9 mouse cellular contexts compared by ENCODE assay signal in the genomic region with DNA sequence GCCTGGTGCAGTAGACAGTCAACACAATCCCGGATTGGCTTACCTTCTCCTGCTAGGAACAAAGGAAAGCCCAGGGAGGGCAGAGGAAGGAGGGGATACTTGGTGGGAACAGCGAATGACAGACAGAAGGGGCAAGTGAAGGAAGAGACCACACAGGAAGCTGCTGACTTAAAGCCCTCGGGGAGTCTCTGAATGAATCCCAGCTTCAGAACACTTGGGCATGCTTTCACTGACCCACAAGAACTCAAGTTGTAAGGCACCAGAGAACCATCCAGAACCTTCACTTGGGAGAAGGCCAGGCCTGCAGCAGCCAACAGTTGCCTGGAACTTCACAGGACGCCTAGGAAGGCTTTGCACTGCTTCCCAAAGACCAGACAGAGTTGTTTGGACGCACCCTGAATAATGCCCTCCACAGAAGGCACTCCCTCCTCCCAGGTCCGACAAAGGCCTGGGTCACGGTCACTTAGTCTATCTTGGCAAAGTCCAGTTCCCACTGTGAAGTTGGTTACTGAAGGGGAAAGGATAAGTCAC.
DNase-seq lines count a peak whose midpoint lies in the region; ATAC-seq and TF ChIP-seq lines count a peak whose summit lies in the region.
"Had no signal": no experiment of that assay in that cellular context is flagged by ENCODE, and none has a peak within 500 bp of the region (broad histone marks: within the 10 kb centered on the region; RNA-seq: fewer than 3 reads in every experiment).

No protein-coding gene starts in this region.

- H3K4me2 ChIP-seq in neural tube, embryonic 11.5 days (ENCODE audit: low read depth) = no peak overlapping the region
- H3K4me2 ChIP-seq: lung, embryonic 15.5 days had no signal

- no peak for TF ChIP-seq POLR2A in cerebellum, adult 2 months (IDR thresholded peaks at IDR 0.05; ENCODE audit: borderline replicate concordance, insufficient read depth, low read length)

- H3K4me1 ChIP-seq in cerebellum, adult 2 months (ENCODE audit: control insufficient read depth, insufficient read depth, low read length) = peaks cover 9% of the 10 kb centered on the region; the same call in 1 of the 2 replicates
- peaks cover 29% of the 10 kb centered on the region for H3K4me1 ChIP-seq in neural tube, embryonic 11.5 days (ENCODE audit: control insufficient read depth, insufficient read depth, low read length)

- DNase-seq in cerebellum, adult 2 months = peak; percentile 18 to 32
- DNase-seq in cerebellum, adult 11 months = no peak
- peak; percentile 54 for DNase-seq in lung, postnatal 14 days
- no peak for DNase-seq in lung, postnatal 4 days
- peak; percentile 80 to 89 for DNase-seq in kidney, adult 8-10 months
- no peak for DNase-seq in neural tube, embryonic 11.5 days (ENCODE audit: low spot score)
- DNase-seq in thymus, postnatal 25 days = no peak
- DNase-seq in thymus, postnatal 0 days (ENCODE audit: low spot score) = no peak

- H3K9ac ChIP-seq in neural tube, embryonic 11.5 days (ENCODE audit: low read length) = 0 out of 2 replicates have a peak overlapping the region, but pooled peaks have one; percentile 26
- H3K9ac ChIP-seq: lung, embryonic 15.5 days had no signal

- no peak overlapping the region for H3K4me3 ChIP-seq in cerebellum, adult 2 months (replicated peaks; ENCODE audit: insufficient read depth, low read depth, low read length)
- no peak overlapping the region for H3K4me3 ChIP-seq in neural tube, embryonic 11.5 days (ENCODE audit: low read depth, low read length)
- H3K4me3 ChIP-seq: lung, embryonic 15.5 days had no signal

- no peak for ATAC-seq in neural tube, embryonic 11.5 days (ENCODE audit: insufficient read depth, low FRiP score, low TSS enrichment)

- no peak overlapping the region for H3K27ac ChIP-seq in cerebellum, adult 2 months (ENCODE audit: insufficient read depth, low read length)
- H3K27ac ChIP-seq in neural tube, embryonic 11.5 days (ENCODE audit: low read depth, low read length) = no peak overlapping the region
- H3K27ac ChIP-seq: lung, embryonic 15.5 days had no signal

- H3K36me3 ChIP-seq in neural tube, embryonic 11.5 days (ENCODE audit: control insufficient read depth, insufficient read depth, low read length) = no peaks in the 10 kb centered on the region
- H3K36me3 ChIP-seq: lung, embryonic 15.5 days had no signal

- WGBS in cerebellum, adult 2 months = 69% methylated on average over 7 of the region's 7 CpGs
- 21% methylated on average over 7 of the region's 7 CpGs for WGBS in neural tube, embryonic 11.5 days

- no peaks in the 10 kb centered on the region for H3K27me3 ChIP-seq in cerebellum, adult 2 months (ENCODE audit: control insufficient read depth, insufficient read depth, low read length)
- no peaks in the 10 kb centered on the region for H3K27me3 ChIP-seq in neural tube, embryonic 11.5 days (ENCODE audit: control insufficient read depth, insufficient read depth, low read length)
- H3K27me3 ChIP-seq: lung, embryonic 15.5 days had no signal

- no peak for TF ChIP-seq CTCF in cerebellum, adult 2 months (IDR thresholded peaks at IDR 0.05; ENCODE audit: borderline replicate concordance, insufficient read depth, low read depth, low read length)

- no peaks in the 10 kb centered on the region for H3K9me3 ChIP-seq in neural tube, embryonic 11.5 days (ENCODE audit: control insufficient read depth, low read length)
- H3K9me3 ChIP-seq: lung, embryonic 15.5 days had no signal

Comparison
In these comparisons a context has a peak if more than half of its experiments do, and no peak if none do; other contexts are left out.
1. DNase-seq: peak in cerebellum, adult 2 months (2 of 2), lung, postnatal 14 days (single experiment) and kidney, adult 8-10 months (2 of 2); none in cerebellum, adult 11 months (single experiment), lung, postnatal 4 days (0 of 2), neural tube, embryonic 11.5 days (single experiment), thymus, postnatal 25 days (single experiment) and thymus, postnatal 0 days (single experiment).